Mouse (Mus musculus) MN1 (cell line): ENCODE data around the gene Gm21789.
"Not testable (repeated sequence)": the region's sequence is repeated elsewhere in the genome, so short reads cannot be mapped to it uniquely, and the experiment has no call there.

ENCODE experiments used
- DNase-seq: peaks from one replicate; pipeline ENCODE4 v3.0.0-alpha.2; 2016; ENCODE audit warnings: low spot score

Gm21789 gene

GRCm38 (mm10) chrX:32941468-32941867 is at the start of gene Gm21789:
Gene Gm21789 (plus strand): TSS chrX:32941768.
- not testable (repeated sequence) for DNase-seq

GRCm38 (mm10) chrX:32894325-32894724 is 47.2 kb upstream of the Gm21789 start, which contains the start of gene Btbd35f30:
Gene Btbd35f30 (plus strand): TSS chrX:32894625.
- DNase-seq: not testable (repeated sequence)

GRCm38 (mm10) chrX:32973597-32973996 is 32.0 kb downstream of the Gm21789 start, which contains the start of gene Btbd35f5:
Gene Btbd35f5 (plus strand): TSS chrX:32973897.
- not testable (repeated sequence) for DNase-seq
